Comparison of ENCODE assay signal across 9 mouse cellular contexts in genomic region chr7:66300680-66301079, GRCm38 (mm10).
A peak's percentile ranks its signal among the peaks of the same experiment; 100 is the strongest.
DNase-seq lines count a peak whose midpoint lies in the region; ATAC-seq lines count a peak whose summit lies in the region.
"Had no signal": no experiment of that assay in that cellular context is flagged by ENCODE, and none has a peak within 500 bp of the region (broad histone marks: within the 10 kb centered on the region; RNA-seq: fewer than 3 reads in every experiment).

No protein-coding gene starts in this region.

- 8% methylated on average over 5 of the region's 5 CpGs for WGBS in forebrain, embryonic 14.5 days
- WGBS in hindbrain, embryonic 12.5 days: 7% methylated on average over 5 of the region's 5 CpGs
- WGBS in midbrain, embryonic 10.5 days: 15% methylated on average over 5 of the region's 5 CpGs

- H3K9me3 ChIP-seq in forebrain, embryonic 14.5 days (replicated peaks; ENCODE audit: control insufficient read depth, low read length): no peaks in the 10 kb centered on the region
- H3K9me3 ChIP-seq in hindbrain, embryonic 12.5 days (replicated peaks): no peaks in the 10 kb centered on the region
- H3K9me3 ChIP-seq in midbrain, embryonic 10.5 days (replicated peaks): no peaks in the 10 kb centered on the region
- H3K9me3 ChIP-seq: lung, embryonic 15.5 days had no signal

- DNase-seq in Muller cell, postnatal 12 days (ENCODE audit: inconsistent ontology term): peak; percentile 57
- peak; percentile 89 for DNase-seq in c-Kit-positive CD71-positive TER-119-positive erythroid progenitor cells, embryonic 14.5 days (ENCODE audit: low spot score)
- peak; percentile 90 for DNase-seq in forebrain, embryonic 14.5 days (ENCODE audit: low spot score)
- DNase-seq in layer of hippocampus, postnatal 36 days: peak; percentile 60 to 67
- peak; percentile 84 for DNase-seq in midbrain, embryonic 10.5 days (ENCODE audit: low spot score)
- peak; percentile 97 for DNase-seq in right cerebral cortex, postnatal 4 days
- peak; percentile 69 to 83 for DNase-seq in urinary bladder, postnatal 4 days (ENCODE audit: low spot score in 2 of 2)

- H3K4me3 ChIP-seq in forebrain, embryonic 14.5 days (ENCODE audit: low read depth, low read length): no peak overlapping the region
- H3K4me3 ChIP-seq in hindbrain, embryonic 12.5 days: no peak overlapping the region
- no peak overlapping the region for H3K4me3 ChIP-seq in midbrain, embryonic 10.5 days
- H3K4me3 ChIP-seq: lung, embryonic 15.5 days had no signal

- peaks cover 4% of the 10 kb centered on the region; the same call in 1 of the 2 replicates for H3K4me1 ChIP-seq in forebrain, embryonic 14.5 days (ENCODE audit: control insufficient read depth, insufficient read depth, low read length)
- H3K4me1 ChIP-seq in hindbrain, embryonic 12.5 days: peaks cover 6% of the 10 kb centered on the region
- H3K4me1 ChIP-seq in midbrain, embryonic 10.5 days: peaks cover 27% of the 10 kb centered on the region

- H3K4me2 ChIP-seq in forebrain, embryonic 14.5 days (ENCODE audit: low read length): no peak overlapping the region
- H3K4me2 ChIP-seq in hindbrain, embryonic 12.5 days (replicated peaks): no peak overlapping the region
- H3K4me2 ChIP-seq: lung, embryonic 15.5 days had no signal

- H3K27ac ChIP-seq in forebrain, embryonic 14.5 days (ENCODE audit: low read depth, low read length): no peak overlapping the region
- no peak overlapping the region for H3K27ac ChIP-seq in hindbrain, embryonic 12.5 days
- H3K27ac ChIP-seq in midbrain, embryonic 10.5 days (replicated peaks): no peak overlapping the region
- H3K27ac ChIP-seq: lung, embryonic 15.5 days had no signal

- no peaks in the 10 kb centered on the region for H3K27me3 ChIP-seq in forebrain, embryonic 14.5 days (replicated peaks; ENCODE audit: control insufficient read depth, insufficient read depth, low read length)
- H3K27me3 ChIP-seq in hindbrain, embryonic 12.5 days: no peaks in the 10 kb centered on the region
- peaks cover 21% of the 10 kb centered on the region for H3K27me3 ChIP-seq in midbrain, embryonic 10.5 days (ENCODE audit: low read depth, poor library complexity, severe bottlenecking)
- H3K27me3 ChIP-seq: lung, embryonic 15.5 days had no signal

- H3K9ac ChIP-seq in forebrain, embryonic 14.5 days (ENCODE audit: low read length): no peak overlapping the region
- no peak overlapping the region for H3K9ac ChIP-seq in hindbrain, embryonic 12.5 days
- H3K9ac ChIP-seq: lung, embryonic 15.5 days had no signal

- H3K36me3 ChIP-seq in forebrain, embryonic 14.5 days (ENCODE audit: control insufficient read depth, insufficient read depth, low read length): no peaks in the 10 kb centered on the region
- H3K36me3 ChIP-seq in hindbrain, embryonic 12.5 days: no peaks in the 10 kb centered on the region
- no peaks in the 10 kb centered on the region for H3K36me3 ChIP-seq in midbrain, embryonic 10.5 days

- ATAC-seq in forebrain, embryonic 14.5 days: peak; percentile 82
- ATAC-seq in hindbrain, embryonic 12.5 days (ENCODE audit: low FRiP score): 0 out of 2 replicates have a peak, but pooled peaks have one; percentile 48
